Mouse (Mus musculus) heart, postnatal 0 days (tissue): ENCODE results near the gene Fkbp7. TPM values are rescaled to one million over a fixed set of nuclear protein-coding genes. Genes with fewer than 3 reads are reported as not detected.
A peak's percentile ranks its signal among the peaks of the same experiment; 100 is the strongest.

ENCODE experiments used
- ATAC-seq: fragments of 200-750 bp; cut with Nextera tagmentation; 2 replicates; pipeline ENCODE4 v1.8.0; 2017; ENCODE audit warnings: low read depth, moderate number of reproducible peaks, moderate library complexity; ENCODE audit not compliant: insufficient read depth
- DNase-seq: peaks from one replicate; pipeline ENCODE4 v3.0.0-alpha.2; 2016; ENCODE audit warnings: low spot score
- H3K27ac ChIP-seq: fragments of 300-500 bp; sonication (generic); 2 replicates; pipeline ENCODE4 v1.5.1; 2014; ENCODE audit warnings: low read depth, mild to moderate bottlenecking
- H3K27me3 ChIP-seq: fragments of 300-500 bp; sonication (generic); 2 replicates; pipeline ENCODE4 v1.6.1; 2014; ENCODE audit warnings: low read length, mixed read lengths; ENCODE audit not compliant: control insufficient read depth, insufficient read depth
- H3K36me3 ChIP-seq: fragments of 300-500 bp; sonication (generic); replicated peaks from 2 replicates; pipeline ENCODE4 v1.6.1; 2014; ENCODE audit warnings: low read length, mixed read lengths; ENCODE audit not compliant: control insufficient read depth, insufficient read depth
- H3K4me1 ChIP-seq: fragments of 300-500 bp; sonication (generic); 2 replicates; pipeline ENCODE4 v1.6.1; 2014; ENCODE audit warnings: antibody characterized with exemption; ENCODE audit not compliant: control insufficient read depth, insufficient read depth
- H3K4me2 ChIP-seq: fragments of 300-500 bp; sonication (generic); 2 replicates; pipeline ENCODE4 v1.6.1; 2014; ENCODE audit warnings: low read depth, mild to moderate bottlenecking, low read length, moderate library complexity
- H3K4me3 ChIP-seq: fragments of 300-500 bp; sonication (generic); 2 replicates; pipeline ENCODE4 v1.5.1; 2014; ENCODE audit warnings: low read depth, low read length
- H3K9ac ChIP-seq: fragments of 300-500 bp; sonication (generic); replicated peaks from 2 replicates; pipeline ENCODE4 v1.6.1; 2014; ENCODE audit warnings: low read depth, low read length, mixed read lengths
- H3K9me3 ChIP-seq: fragments of 300-500 bp; sonication (generic); replicated peaks from 2 replicates; pipeline ENCODE4 v1.6.1; 2016; ENCODE audit warnings: low read length; ENCODE audit not compliant: control insufficient read depth
- CTCF ChIP-seq: IDR thresholded peaks from 2 replicates; pipeline ENCODE4 v1.5.1; 2016; ENCODE audit warnings: antibody characterized with exemption, control low read depth, low read depth
- EP300 ChIP-seq: IDR thresholded peaks from 2 replicates; pipeline ENCODE4 v1.6.1; 2016; ENCODE audit warnings: antibody characterized with exemption, low read depth
- WGBS: fragments of 180-500 bp; shearing (Covaris S2); extraction: QIAGEN DNeasy Blood & Tissue Kit; methylation state at CpG from one replicate; pipeline ENCODE4 v1.1.7; 2014; 5-methylcytosine and 5-hydroxymethylcytosine counted together
- polyA plus RNA-seq: library from polyadenylated mRNA; unstranded; fragments of >200 nt; fragmentation: Nextera tagmentation; extraction: Ambion mirVana; gene quantifications from 2 replicates; pipeline ENCODE4 v1.2.1, GENCODE M21; 2015
- total RNA-seq: library from RNA; depleted of rRNA; stranded (reverse); fragments of >200 nt; gene quantifications from 2 replicates; pipeline ENCODE4 v1.2.3, GENCODE M21; 2014; ENCODE audit warnings: low replicate concordance; rRNA removed

Gene Fkbp7
- total RNA-seq = 16.9 and 36.3 TPM in 2 replicates
- polyA plus RNA-seq = 76.6 and 80.1 TPM in 2 replicates

- Histone ChIP-seq H3K27ac (peak within 1 kb of the TSS; percentile 82), H3K36me3 (no peaks in the 10 kb centered on the region), H3K9me3 (no peaks in the 10 kb centered on the region), H3K4me2 (peak within 1 kb of the TSS; percentile 70), H3K4me1 (peaks cover 13% of the 10 kb centered on the region; the same call in 1 of the 2 replicates), H3K4me3 (peak within 1 kb of the TSS; percentile 52), H3K27me3 (no peaks in the 10 kb centered on the region), H3K9ac (peak within 1 kb of the TSS; percentile 60)
- TF ChIP-seq EP300 (no peak), CTCF (no peak)
- ATAC-seq = peak; percentile 92
- WGBS = under 1% methylated on average over 17 of the region's 17 CpGs
- peak; percentile 89 for DNase-seq
These were observed at the start of gene Fkbp7 for GRCm38 (mm10) chr2:76672966-76673392. Gene Fkbp7, minus strand, starts transcription at chr2:76673116.

- Histone ChIP-seq H3K4me2 (no peak overlapping the region), H3K9me3 (no peaks in the 10 kb centered on the region), H3K4me3 (no peak overlapping the region), H3K4me1 (no peaks in the 10 kb centered on the region), H3K9ac (no peak overlapping the region), H3K36me3 (peaks cover 98% of the 10 kb centered on the region), H3K27me3 (no peaks in the 10 kb centered on the region), H3K27ac (no peak overlapping the region)
- WGBS = 90% methylated on average over 14 of the region's 14 CpGs
- DNase-seq = no peak
- ATAC-seq = no peak
- TF ChIP-seq EP300 (no peak), CTCF (no peak)
These were observed 46.7 kb upstream of the Fkbp7 start for GRCm38 (mm10) chr2:76719650-76720049.

- Histone ChIP-seq H3K4me2 (no peak overlapping the region), H3K36me3 (peaks cover 100% of the 10 kb centered on the region), H3K4me1 (no peaks in the 10 kb centered on the region), H3K9ac (no peak overlapping the region), H3K4me3 (no peak overlapping the region), H3K27me3 (no peaks in the 10 kb centered on the region), H3K9me3 (no peaks in the 10 kb centered on the region), H3K27ac (no peak overlapping the region)
- DNase-seq (no peak), ATAC-seq (no peak)
- WGBS = 58% methylated on average over 8 of the region's 8 CpGs
- no peak for TF ChIP-seq CTCF
- no peak for TF ChIP-seq EP300
These were observed 42.1 kb upstream of the Fkbp7 start for GRCm38 (mm10) chr2:76714984-76715383.

GRCm38 (mm10) chr2:76708512-76708911 is 35.6 kb upstream of the Fkbp7 start:
- no peak overlapping the region for H3K27ac ChIP-seq
- H3K36me3 ChIP-seq = peaks cover 96% of the 10 kb centered on the region
- H3K27me3 ChIP-seq = no peaks in the 10 kb centered on the region
- H3K4me3 ChIP-seq = no peak overlapping the region
- no peak for DNase-seq
- WGBS = 65% methylated on average over 3 of the region's 3 CpGs
- H3K4me2 ChIP-seq = no peak overlapping the region
- H3K9ac ChIP-seq = no peak overlapping the region
- no peaks in the 10 kb centered on the region for H3K4me1 ChIP-seq
- ATAC-seq = no peak
- TF ChIP-seq CTCF (no peak), EP300 (no peak)
- no peaks in the 10 kb centered on the region for H3K9me3 ChIP-seq

GRCm38 (mm10) chr2:76705655-76706054 is 32.7 kb upstream of the Fkbp7 start:
- H3K9me3 ChIP-seq = no peaks in the 10 kb centered on the region
- no peaks in the 10 kb centered on the region for H3K27me3 ChIP-seq
- peaks cover 83% of the 10 kb centered on the region for H3K36me3 ChIP-seq
- H3K9ac ChIP-seq = no peak overlapping the region
- no peaks in the 10 kb centered on the region for H3K4me1 ChIP-seq
- TF ChIP-seq EP300 = no peak
- TF ChIP-seq CTCF = no peak
- ATAC-seq (no peak), DNase-seq (no peak)
- H3K4me3 ChIP-seq = no peak overlapping the region
- H3K27ac ChIP-seq = no peak overlapping the region
- 81% methylated on average over 13 of the region's 13 CpGs for WGBS
- H3K4me2 ChIP-seq = no peak overlapping the region

GRCm38 (mm10) chr2:76702751-76703150 is 29.8 kb upstream of the Fkbp7 start:
- Histone ChIP-seq H3K4me2 (no peak overlapping the region), H3K27ac (no peak overlapping the region), H3K36me3 (peaks cover 54% of the 10 kb centered on the region), H3K9me3 (no peaks in the 10 kb centered on the region), H3K4me3 (no peak overlapping the region), H3K9ac (no peak overlapping the region), H3K27me3 (no peaks in the 10 kb centered on the region), H3K4me1 (no peaks in the 10 kb centered on the region)
- TF ChIP-seq EP300 (no peak), CTCF (no peak)
- peak; percentile 13 for ATAC-seq
- DNase-seq = no peak
- 74% methylated on average over 5 of the region's 5 CpGs for WGBS
